Mouse (Mus musculus) left cerebral cortex, postnatal 14 days (tissue): ENCODE data around the gene Hhip. TPM values are rescaled to one million over a fixed set of nuclear protein-coding genes. Genes with fewer than 3 reads are reported as not detected.
A peak's percentile ranks its signal among the peaks of the same experiment; 100 is the strongest.

ENCODE experiments used
- DNase-seq, 2 experiments: peaks; one replicate each; pipeline ENCODE4 v3.0.0; 2021 to 2022; ENCODE audit warnings: low spot score in 2 of 2, mixed read lengths in 1 of 2
- intact Hi-C: fragments of 180-260 bp; cut with DNase I; formaldehyde crosslinking; loops from one replicate; pipeline ENCODE4 v1.15.1; 2025
- long read RNA-seq, 2 experiments: library from polyadenylated mRNA; stranded (forward); transcript quantifications; one replicate each; pipeline ENCODE4 v2.0.0; 2021
- total RNA-seq, 2 experiments: library from RNA; stranded (reverse); gene quantifications; 2 replicates each; pipeline ENCODE4 v1.2.3; 2021

Hhip gene
- total RNA-seq = 1 to 10 TPM; 3.8 to 4.0 TPM
- long read RNA-seq, experiment 1, full-length matches to known transcripts = 3 of 6 reads
- long read RNA-seq, experiment 1, partial matches to known transcripts = 0 of 6 reads
- long read RNA-seq, experiment 1, other reads (novel, unspliced or antisense) = 3 of 6 reads
- long read RNA-seq, experiment 2 = 0 reads

DNA sequence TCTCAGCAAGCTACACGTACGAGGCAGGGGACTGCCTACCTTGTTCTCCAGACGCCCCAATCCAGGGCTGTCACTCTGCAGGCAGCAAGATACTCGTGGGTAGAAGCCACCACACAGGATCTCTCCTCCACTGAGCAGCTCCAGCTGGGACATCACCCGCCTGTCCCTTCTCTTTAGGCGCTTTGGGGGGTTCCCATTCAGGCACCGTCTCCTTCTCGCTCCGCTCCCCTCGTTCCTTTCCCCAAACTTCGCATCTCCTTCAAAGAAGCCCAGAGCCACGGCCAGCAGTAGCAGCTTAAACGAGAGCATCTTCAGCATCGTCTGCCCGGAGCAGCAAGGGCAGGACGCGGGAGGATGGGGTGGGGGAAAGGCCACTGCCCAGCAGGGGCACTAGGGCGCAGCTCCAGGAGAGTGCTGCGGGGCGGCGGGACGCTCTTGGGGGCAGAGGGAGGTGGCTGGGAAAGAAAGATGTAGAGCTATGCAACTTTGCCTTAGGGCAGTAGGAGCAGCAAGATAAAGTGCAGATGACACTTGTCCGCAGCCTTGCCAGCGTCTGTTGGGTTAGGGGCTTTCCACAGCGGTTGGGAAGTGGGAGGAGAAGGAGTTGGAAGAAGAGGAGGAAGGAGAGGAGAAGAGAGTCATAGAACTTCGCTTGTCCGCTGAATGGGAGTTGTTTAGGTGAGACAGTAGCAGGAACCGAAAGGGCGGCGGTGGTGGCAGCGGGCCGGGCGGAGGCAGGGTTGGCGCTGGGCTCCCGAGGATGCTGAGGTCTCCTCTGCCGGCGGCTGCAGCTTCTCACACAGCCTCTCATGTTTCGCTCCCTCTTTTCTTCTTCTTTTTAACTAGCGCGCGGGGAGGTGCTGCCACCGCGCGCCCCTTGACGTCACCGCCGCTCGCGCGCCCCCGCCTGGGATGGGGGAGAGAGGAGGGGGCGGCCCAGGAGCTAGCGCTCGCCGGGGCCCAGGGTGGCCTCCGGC lies at the start of gene Hhip:
TSS of gene Hhip (minus strand) at position 809 of the 977 bp plus-strand sequence.
- peak; percentile 23 to 62 for DNase-seq
- intact Hi-C loops = loop anchor here (10.0 kb wide), 1 partner anchor 257 kb away; no protein-coding TSS in a partner anchor

DNA sequence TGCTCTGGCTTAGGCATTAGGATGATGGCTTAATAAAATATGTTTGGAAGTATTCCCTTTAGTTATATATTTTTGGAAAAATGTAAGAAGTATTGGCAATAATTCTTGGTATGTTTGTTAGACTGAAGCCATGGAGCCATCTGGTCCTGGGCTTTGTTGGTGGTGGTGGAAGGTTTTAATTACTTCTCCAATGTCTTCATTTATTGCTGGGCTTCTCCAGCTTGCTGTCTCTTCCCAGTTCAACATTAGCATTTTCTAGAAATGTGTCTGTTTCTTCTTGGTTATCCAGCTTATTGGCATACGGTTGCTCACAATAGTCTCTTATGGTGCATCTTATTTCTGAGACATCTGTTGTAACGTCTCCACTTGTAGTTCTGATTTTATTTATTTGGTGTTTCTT lies 29.2 kb upstream of the Hhip start:
- intact Hi-C loops = no loop called here
- no peak for DNase-seq

DNA sequence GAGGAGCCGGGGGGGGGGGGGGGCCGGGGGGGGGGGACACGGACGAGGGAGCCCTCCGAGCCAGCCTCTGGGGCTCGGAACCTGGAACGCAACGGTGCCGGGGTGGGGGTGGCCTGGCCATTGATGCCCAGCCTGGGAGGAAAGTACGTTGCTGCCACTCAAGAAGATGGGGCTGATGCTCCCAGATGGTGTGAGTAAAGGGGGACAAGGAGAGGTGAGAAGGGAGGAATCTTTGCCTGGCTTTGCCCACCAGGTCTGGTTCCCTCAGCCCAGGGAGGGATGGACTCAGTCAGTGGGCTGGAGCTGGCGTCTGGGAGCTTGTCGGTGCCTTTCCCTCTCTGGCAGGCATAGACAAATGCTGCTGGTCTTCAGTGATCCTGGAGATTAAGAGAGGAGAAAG lies 387 bp upstream of the Hhip start:
- intact Hi-C loops = loop anchor here (10.0 kb wide), 1 partner anchor 257 kb away; no protein-coding TSS in a partner anchor
- peak in 1 of 2 experiments; percentile 5 for DNase-seq

DNA sequence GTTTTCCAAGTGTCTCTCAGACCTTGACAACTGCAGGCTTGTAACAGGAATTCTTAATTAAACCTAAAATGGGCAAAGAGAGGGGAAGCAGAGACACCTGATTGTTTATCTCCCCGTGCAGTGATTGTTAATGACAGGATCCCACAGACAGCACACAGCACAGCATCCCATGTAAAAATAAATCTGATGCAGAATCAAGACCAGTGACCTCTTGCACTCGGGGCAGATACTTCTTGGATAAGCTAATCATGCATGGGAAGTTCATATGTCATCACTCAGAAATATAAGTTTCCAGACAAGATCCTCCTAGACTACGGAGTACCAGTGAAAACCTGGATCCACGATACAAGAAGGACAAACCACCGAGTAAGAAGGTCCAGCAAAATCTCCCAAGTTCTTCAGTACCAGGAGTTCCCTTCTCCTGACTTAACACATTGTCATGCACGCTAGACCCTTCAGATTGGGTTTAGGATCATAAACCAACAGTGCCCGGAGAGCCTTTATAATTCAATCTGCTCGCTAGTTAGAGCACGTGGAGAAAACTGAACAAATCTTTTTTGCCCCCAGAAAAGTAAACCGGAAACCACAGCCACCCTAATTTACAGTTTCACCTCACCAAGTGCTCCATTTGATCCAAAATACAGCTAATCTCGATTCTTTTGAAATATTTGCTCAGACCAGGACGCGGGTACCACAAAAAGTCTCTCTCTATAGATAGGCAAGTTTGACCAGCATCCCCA lies 1.3 kb downstream of the Hhip start:
- intact Hi-C loops = loop anchor here (10.0 kb wide), 1 partner anchor 258 kb away; no protein-coding TSS in a partner anchor
- DNase-seq = no peak

DNA sequence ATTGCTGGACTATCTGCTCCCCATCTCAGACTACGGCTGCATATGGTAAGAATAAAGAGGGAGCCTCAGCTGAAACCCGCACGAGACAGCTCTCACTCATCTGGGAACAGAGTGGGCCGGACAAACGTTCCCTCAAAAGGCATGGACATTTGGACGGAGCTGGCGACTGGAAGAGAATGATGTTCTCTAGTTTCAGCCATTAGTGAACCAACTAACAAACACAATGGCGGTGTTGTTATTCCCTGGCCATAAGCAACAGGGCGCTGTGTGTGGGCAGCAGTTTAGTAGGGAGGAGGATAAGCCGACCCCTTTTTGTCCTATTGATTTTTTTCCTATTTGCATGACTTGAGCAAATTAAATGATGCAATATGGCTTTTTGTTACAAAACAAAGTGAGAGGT lies 2.0 kb downstream of the Hhip start:
- intact Hi-C loops = loop anchor here (10.0 kb wide), 1 partner anchor 259 kb away; no protein-coding TSS in a partner anchor
- DNase-seq = no peak

DNA sequence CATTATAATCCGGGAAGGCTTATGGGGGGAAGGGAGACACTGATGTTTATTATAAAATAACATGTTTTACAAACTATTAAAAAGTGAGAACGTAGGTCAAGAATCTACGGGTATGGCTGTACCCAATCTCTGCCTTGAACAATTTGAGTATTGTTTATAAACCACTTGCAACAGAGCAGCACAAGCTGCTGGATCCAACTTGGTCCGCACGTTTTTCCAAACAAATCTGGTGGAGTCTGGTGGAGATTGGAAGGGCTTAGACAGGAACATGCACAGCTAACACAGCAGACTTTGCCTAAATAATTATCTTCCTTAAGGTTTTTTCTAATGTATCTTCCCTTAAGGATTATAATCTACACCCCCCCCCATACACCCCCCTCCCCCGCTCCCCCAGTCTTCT lies 2.7 kb downstream of the Hhip start:
- DNase-seq = no peak

DNA sequence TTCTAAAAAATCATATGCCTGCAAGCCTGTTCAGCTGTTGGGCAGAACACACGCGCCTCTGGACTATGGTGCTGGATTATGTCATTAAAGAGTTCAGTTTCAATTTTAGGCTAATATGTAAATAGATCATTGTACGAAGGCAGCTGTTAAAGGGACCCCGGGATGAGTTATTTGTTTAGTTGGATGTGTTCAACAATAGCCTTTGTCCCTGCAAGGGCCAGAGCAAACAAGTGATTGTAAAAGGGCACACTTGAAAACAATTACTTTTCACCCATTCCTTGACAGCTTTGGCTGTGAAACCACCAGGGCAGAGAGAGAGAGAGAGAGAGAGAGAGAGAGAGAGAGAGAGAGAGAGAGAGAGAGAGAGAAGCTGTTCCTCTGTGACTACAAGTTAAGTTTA lies 3.6 kb downstream of the Hhip start:
- DNase-seq = no peak
- intact Hi-C loops = loop anchor here (10.0 kb wide), 1 partner anchor 261 kb away; no protein-coding TSS in a partner anchor

More for the DNA sequence above, 2.7 kb downstream of the Hhip start:
- intact Hi-C loops = loop anchor here (10.0 kb wide), 1 partner anchor 260 kb away; no protein-coding TSS in a partner anchor

DNA sequence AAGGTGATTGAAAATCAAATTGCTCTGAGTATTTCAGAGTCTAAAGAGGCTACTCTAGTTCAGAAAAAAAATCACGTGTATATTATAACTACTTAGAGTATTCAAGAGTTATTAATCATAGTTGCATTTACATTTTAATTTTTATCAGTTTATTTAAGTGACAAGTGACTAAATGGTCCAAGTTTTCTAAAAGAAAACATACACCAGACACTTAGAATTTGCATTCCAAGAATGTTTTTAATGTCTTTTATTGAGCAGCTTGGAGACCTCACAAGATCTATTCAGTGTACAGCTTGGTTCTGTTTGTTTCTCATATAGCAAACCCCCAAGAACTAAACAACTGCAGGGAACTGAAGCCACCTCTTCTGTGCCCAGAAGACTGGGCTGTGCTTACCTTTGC lies 5.0 kb downstream of the Hhip start:
- intact Hi-C loops = loop anchor here (10.0 kb wide), 1 partner anchor 262 kb away; no protein-coding TSS in a partner anchor
- no peak for DNase-seq

DNA sequence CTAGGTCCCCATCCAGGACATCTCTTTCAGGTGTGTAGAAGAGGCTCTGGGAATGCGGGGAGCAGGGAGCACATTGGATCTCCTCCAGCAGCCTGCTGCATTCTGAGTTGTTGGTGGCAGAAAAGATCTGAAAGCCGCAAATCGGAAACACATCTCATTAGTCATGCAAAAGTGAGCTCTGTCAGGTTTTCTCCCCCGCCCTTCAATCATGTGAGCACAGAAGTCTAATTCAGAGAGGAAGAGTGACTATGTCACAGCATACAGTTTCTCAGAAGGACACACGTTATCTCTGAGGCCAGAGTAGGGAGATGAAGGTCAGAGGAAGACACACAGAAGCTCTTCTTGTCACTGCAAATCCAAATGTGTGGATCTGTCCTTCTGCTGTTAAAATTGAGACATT lies 6.3 kb downstream of the Hhip start:
- intact Hi-C loops = loop anchor here (10.0 kb wide), 1 partner anchor 263 kb away; no protein-coding TSS in a partner anchor
- DNase-seq = no peak

DNA sequence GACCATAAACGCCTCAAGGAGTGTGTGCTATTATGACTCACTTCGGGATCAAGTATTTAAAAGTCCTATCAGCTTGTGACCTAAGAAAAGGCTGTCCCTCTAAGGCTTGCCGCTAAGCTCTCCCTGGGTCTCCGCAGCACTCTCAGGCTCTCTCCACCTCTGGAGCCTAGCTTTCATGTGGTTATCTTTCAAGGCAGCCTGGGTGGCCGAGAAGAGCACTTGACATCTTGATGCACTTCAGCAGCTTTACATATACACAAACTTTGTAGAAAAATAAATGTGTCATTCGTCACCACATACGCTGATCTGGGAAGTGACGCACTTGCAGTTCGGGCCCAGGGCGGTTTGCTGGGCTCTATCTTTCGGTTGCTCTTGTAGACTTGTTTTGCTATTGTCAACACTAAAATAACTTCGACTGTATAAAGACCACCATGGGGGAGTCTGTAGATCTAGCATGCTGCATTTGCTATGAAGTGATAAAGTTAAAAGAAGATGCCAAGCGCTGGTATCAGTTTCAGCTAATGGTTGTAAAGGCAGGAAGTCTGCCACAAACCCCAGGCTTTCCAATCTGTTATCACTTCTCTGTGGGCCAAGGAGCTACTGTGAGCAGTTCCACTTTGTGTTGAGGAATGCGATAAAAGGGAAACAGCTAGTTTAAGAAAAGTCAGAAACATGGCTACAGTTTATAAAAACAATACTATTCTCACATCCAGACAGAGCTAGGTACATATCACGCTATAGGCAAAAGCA lies 8.4 kb downstream of the Hhip start:
- intact Hi-C loops = loop anchor here (10.0 kb wide), 1 partner anchor 265 kb away; no protein-coding TSS in a partner anchor
- DNase-seq = no peak

DNA sequence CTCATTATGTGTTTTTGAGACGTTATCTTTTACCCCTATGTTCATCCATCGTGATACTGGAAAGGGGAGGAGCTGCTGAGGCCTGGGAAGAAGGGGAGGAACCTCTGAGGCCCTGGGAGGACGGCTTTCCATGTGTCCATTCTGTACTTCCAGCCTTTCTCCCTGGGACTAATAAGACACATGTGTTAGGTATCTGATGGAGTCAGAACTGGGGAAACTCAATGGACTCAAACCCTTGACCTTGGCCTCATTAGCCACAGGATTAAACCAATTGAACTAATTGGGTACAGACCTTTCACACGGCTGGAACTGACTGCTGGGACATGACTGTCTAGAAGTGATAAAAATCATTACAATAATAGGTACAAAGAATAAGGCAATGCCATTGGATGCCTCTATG lies 9.6 kb downstream of the Hhip start:
- no peak for DNase-seq
- intact Hi-C loops = no loop called here

DNA sequence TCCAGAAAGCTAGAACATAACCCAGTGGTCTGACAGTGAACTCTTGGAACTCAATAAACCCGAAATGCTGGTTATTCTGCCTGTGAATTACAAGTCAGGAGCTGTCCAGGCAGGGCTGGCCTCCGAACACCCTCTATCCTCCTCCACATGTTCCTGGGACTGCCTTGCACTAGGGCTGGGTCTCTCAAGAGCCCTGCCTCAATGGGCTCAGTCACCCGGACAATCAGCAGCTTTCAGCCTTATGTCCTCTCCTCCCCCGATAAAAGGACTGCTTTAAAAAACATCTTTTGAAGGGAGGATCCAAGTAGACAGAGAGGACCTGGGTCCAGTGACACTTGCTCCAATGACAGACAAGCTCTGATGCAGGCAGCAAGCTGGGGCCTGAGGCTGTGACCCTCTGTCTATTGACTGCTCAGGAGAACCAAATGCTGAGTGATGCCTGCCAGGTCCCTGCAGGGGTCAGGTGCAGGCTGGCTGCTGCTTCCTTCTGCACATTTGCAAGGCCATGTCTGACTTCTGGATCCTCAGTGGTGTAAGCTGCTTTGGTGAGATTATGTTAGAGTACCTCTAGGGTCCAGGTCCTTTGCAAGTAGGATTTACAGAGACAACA lies 20.1 kb downstream of the Hhip start:
- no peak for DNase-seq
- intact Hi-C loops = no loop called here

DNA sequence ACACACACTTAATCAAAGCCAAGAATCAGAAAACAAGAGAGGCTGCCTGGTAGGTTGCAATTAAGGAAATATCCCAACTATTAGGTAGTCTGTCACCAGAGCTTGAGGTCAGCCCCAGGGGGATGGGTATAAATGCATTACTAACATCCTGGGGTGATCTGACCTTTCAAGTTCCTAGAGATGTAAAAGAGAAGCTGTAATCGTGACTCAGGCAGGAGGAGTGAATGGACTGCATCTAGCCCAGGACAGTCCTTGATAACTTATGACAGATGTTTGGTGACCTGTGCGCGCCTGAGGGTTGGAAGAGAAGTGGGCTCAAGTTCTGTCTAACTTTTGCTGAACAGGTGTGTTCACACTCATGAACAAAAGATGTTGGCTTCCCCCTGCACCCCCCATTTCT lies 25.2 kb downstream of the Hhip start:
- intact Hi-C loops = no loop called here
- no peak for DNase-seq

DNA sequence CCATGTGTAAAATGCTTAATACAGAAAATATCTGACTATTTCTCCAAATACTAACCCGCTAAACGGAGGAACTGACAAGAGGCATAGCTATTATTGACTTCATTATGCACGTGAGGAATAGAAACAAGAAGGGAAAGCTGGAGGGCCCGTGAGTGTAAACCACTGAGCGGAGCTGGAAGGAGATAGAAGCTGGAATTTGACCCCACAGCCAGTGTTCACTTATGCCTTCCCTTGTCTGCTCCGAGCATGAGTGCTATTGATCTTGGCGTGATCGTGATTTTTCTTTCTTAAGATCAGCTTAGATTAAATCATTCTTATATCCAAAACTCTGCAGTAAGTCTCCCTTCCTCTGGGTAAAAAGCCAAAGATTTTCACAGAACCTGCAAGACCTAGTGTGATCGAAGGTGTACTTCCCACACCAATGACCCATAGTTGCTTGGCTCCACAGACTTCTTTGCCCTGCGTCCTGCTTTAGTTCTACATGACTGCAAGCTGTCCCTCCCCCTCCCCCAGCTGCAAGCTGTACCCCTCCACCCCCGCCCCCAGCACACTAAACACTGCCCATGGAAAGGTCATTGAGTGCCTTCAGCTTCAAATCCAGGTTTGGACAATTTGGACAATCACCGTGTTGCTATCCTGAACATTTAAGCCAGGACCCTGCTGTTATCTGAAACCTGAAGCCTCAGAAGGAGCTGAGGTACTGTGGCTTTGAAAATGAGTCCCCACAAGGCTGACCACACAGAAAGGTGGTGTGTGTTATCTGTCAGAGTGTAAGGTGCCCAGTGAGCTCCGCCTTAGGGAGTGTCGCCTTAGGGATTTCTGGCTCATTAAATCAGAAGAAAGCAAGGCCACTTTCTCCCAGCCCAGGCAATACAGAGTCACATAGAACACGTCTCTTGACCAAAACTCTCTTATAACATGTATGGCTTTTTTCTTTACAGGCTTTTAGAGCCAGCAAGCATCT lies 26.2 kb downstream of the Hhip start:
- intact Hi-C loops = no loop called here

DNA sequence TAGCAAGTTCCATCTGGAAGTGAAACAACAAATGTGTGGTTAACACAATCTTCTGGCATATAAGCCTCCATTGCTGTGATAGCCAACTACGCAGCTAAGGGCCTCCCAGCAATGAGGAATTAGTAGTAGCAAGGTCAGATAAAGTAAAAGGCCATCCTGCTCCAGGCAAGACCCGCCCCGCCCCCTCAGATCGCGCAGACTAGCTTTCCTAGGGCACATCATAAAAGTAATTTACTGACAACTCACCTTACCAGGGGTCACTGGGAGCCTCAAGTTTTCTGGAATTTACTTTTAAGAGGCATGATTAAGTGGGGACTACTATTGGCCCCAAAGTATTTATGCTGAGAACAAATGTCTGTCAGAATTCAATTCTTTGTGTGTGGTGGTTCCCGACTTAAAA lies 28.2 kb downstream of the Hhip start:
- intact Hi-C loops = no loop called here
- no peak for DNase-seq

More for the DNA sequence above, 26.2 kb downstream of the Hhip start:
- DNase-seq = no peak

DNA sequence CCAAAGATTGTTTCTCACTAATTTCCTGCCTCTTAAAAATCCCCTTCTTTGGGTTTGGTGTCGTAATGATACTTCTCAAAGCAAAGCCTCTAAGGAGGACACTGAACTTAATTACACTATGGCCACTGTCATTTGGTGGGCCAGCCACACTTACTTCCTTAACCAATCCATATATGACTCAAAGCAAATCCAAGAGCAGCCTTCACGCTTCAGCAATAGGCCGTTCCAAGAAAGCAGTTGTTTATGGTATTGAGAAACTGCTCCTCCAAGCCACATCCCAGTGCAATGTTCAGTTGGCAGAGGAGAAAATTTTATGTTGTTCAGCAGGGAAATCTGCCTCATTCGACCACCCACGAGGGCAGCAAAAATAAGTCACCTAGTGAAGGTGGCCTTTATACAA lies 37.3 kb downstream of the Hhip start:
- DNase-seq = no peak
- intact Hi-C loops = no loop called here

DNA sequence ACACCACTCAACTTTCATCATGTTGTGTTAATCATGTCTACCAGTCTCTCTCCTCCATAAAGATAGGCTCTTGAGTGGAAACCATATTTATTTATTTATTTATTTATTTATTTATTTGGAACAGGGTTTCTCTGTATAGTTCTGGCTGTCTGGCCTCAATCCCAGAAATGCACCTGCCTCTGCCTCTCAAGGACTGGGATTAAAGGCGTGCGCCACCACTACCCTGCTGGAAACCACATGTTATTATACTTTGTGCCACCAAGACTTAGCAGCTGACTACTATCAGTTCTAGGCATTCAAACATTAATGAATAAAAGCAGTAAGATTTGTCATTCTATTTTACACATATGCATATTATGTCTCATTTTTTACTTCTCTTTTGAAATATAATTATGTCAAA lies 42.0 kb downstream of the Hhip start:
- intact Hi-C loops = no loop called here
- no peak for DNase-seq
